Mouse (Mus musculus): Measurements from ENCODE around the gene Sapcd1. TPM values are rescaled to one million over a fixed set of nuclear protein-coding genes. Genes with fewer than 3 reads are reported as not detected.
"Not testable (repeated sequence)": the region's sequence is repeated elsewhere in the genome, so short reads cannot be mapped to it uniquely, and the experiment has no call there.

Gene Sapcd1
- polyA plus RNA-seq, 1 experiment from 2014 or later = 11.4 TPM

DNA sequence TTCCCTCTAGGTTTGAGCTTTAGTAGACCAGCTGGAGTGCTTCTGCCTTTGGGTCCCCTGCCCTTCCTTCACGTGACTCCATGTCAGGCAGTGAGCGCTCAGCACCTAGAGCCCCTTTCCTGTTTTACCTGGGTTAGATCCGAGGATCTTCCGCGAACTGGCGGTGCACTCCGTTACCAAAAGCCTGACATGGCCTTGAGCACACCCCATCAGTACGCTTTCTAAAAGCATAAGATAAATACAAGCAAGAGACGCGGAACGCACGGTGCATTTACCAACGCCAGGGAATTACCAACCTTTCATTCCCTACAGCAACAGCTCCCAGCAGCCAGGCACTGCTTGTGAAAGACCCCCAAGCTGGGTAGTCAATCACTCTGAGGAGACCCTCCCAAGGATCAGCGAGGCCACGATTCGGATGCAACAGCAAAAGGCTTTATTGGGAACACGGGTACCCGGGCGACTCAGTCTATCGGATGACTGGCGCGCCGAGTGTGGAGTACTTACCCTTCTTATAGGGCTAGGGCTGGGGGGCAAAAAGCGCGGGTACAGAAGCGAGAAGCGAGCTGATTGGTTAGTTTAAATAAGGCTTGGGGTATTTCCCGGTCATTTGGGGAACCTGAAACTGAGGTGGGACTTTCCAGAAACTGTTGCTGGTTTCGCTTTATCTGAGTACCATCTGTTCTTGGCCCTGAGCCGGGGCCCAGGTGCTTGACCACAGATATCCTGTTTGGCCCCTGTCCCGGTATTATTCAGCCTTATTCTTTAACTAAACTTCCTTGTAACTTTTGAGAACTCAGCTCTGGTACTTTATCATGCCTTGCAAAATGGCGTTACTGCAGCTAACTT is 27.7 kb downstream of the Sapcd1 start:
- Histone ChIP-seq H3K4me2 (replicated peaks) (peak overlapping the region; percentile 93), H3K4me1 (replicated peaks) (peaks cover 48% of the 10 kb centered on the region), H3K36me3 (peaks cover 16% of the 10 kb centered on the region), H3K9ac (peak overlapping the region; percentile 98), H3K4me3 (replicated peaks) (peak overlapping the region; percentile 80), H3K27ac (peak overlapping the region; percentile 98)
- not testable (repeated sequence) for H3K9me3 ChIP-seq; H3K27me3 ChIP-seq (replicated peaks)
- WGBS = 15% methylated on average over 30 of the region's 32 CpGs
- ATAC-seq = peak; percentile 27

DNA sequence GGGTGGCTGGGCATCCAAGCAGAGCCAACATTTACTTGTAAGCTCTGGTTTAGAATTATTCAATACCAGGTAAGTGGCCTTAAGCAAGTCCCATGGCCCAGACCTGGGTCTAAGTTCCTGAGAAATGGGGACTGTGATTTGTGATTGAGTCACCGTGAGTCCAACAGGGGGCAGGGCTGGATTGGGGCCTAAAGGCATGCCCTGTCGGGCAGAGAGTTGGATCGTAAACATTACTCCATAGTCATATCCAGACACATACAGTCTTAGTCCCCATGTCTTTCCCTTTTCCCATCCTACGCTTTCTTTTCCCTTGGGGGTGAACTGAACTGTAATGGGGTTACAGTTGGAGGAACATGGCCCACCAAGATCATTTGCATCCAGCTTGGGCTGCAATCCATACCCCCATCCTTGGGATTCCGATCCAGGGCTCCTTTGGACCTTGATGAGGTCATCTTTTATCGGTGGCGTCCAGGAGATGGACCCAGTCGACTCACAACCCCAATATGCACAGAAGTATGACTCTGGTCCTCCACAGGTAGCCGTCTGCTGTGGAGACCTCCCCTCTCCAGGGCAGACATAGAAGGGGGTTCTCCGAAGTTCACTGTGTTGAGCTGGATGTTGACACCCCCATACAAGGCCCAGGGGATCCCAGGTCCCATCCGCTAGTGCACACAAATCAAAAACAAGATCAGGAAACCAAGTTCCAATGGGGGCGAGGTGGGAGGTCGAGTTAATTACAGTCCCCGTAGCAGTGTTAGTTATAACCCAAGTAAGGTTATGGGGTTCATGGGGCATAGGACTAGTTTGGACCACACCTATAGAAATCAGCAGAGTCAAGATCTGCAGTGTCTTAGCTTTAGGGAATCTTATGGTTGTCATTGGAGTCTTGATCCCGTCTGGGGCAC is 29.0 kb downstream of the Sapcd1 start:
- Histone ChIP-seq H3K4me1 (replicated peaks) (peaks cover 43% of the 10 kb centered on the region), H3K9ac (peak overlapping the region; percentile 62; the same call in 1 of the 2 replicates)
- 91% methylated on average over 15 of the region's 15 CpGs for WGBS

DNA sequence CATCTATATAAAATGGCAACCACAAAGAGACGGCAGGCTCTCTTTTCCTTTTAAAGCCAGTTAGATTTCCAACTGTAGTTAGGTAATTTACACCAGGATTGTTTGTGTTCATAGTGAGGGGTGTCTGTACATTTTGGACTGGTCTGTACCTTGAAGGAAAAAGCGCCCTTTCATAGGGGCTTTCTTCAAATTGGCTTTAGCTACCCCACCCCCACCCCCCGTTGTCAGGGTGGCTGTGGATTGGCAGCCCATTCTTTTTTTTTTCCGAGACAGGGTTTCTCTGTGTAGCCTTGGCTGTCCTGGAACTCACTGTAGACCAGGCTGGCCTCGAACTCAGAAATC is 30.7 kb downstream of the Sapcd1 start:
- Histone ChIP-seq H3K27ac (no peak overlapping the region), H3K4me1 (replicated peaks) (peaks cover 27% of the 10 kb centered on the region), H3K9ac (no peak overlapping the region), H3K9me3 (no peaks in the 10 kb centered on the region), H3K4me3 (replicated peaks) (no peak overlapping the region), H3K4me2 (replicated peaks) (peak overlapping the region; percentile 36), H3K36me3 (0 out of 2 replicates have a peak, but pooled peaks cover 4% of the 10 kb centered on the region), H3K27me3 (replicated peaks) (no peaks in the 10 kb centered on the region)
- no peak for ATAC-seq
- 87% methylated on average over 5 of the region's 5 CpGs for WGBS

More for the DNA sequence above, 29.0 kb downstream of the Sapcd1 start:
- peak overlapping the region; percentile 93 for H3K4me2 ChIP-seq (replicated peaks)
- no peak for ATAC-seq
- H3K27ac ChIP-seq = 0 out of 2 replicates have a peak overlapping the region, but pooled peaks have one; percentile 74
- 0 out of 2 replicates have a peak, but pooled peaks cover 4% of the 10 kb centered on the region for H3K36me3 ChIP-seq
- H3K9me3 ChIP-seq = no peaks in the 10 kb centered on the region
- H3K27me3 ChIP-seq (replicated peaks) = no peaks in the 10 kb centered on the region
- H3K4me3 ChIP-seq (replicated peaks) = peak overlapping the region; percentile 42

DNA sequence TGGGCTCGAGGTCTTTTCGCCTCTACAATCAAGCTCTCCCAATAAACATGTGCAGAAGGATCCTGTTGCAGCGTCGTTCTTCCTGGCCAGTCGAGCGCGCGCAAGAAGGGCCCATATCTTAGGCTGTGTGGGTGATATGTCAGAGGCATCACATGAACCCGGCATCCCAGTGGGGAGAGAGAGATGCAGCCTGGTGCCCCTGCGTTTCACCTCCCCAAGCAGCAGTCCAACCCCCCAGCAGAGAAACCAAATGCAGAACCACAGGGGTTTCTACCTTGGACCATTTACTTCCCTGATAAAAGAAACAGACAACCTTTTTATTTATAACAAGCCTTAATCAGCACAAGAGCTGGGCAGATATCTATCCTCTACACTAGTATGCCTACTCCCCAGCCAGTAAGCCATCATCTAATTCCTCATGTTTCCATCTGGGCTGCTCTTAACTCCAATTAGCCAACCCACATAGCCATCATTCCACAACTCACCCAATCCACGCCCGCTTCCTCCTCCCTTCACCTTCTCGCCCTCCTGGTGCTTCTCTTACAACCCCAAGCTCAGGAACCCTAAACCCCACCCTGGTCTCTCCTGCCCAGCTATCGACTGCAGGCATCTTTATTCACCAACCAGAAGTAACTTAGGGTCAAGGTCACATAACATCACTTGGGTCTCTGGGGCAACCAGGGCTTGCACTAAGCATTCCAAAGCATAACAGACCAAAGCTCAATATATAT is 31.2 kb downstream of the Sapcd1 start:
- Histone ChIP-seq H3K9me3 (no peaks in the 10 kb centered on the region), H3K4me3 (replicated peaks) (no peak overlapping the region), H3K4me1 (replicated peaks) (peaks cover 27% of the 10 kb centered on the region), H3K36me3 (0 out of 2 replicates have a peak, but pooled peaks cover 4% of the 10 kb centered on the region), H3K4me2 (replicated peaks) (peak overlapping the region; percentile 36), H3K9ac (no peak overlapping the region), H3K27me3 (replicated peaks) (no peaks in the 10 kb centered on the region), H3K27ac (no peak overlapping the region)
- 88% methylated on average over 13 of the region's 14 CpGs for WGBS
- no peak for ATAC-seq

DNA sequence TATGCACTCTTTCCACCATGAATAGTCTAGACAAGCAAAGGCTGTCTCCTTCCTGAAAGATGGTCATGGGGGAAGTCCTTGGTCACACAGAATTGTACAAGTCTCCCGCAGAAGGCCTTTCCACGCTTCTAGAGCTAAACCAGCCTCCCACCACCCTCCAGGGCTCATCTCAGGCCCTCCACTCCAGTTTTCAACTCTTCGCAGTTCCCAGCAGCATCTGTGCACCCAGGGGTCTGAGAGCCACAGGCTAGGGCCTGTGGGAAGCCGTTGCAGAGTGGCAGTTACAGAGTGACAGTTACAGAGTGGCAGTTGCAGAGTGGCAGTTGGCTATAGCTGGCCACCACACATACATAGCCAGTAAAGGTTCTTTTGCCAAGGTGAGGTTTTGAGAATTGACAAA is 31.9 kb downstream of the Sapcd1 start:
- not testable (repeated sequence) for H3K36me3 ChIP-seq; H3K27ac ChIP-seq; H3K27me3 ChIP-seq (replicated peaks); ATAC-seq; H3K4me3 ChIP-seq (replicated peaks); H3K4me2 ChIP-seq (replicated peaks); H3K9ac ChIP-seq; H3K9me3 ChIP-seq
- WGBS = 96% methylated on average over 4 of the region's 4 CpGs
- H3K4me1 ChIP-seq (replicated peaks) = peaks cover 27% of the 10 kb centered on the region

DNA sequence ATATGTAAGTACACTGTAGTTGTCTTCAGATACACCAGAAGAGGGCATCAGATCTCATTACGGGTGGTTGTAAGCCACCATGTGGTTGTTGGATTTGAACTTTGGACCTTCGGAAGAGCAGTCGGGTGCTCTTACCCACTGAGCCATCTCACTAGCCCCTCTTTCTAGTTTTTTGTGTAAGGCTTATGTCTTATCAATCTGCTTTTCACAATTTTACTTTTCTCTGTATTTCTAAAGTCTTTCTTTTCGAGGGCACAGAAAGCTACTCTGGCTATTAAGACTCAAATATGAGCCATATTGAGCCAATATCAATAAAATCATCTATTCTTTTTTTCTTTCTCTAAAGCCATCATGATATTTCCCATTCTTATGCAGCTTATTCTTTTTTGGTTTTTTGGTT is 32.6 kb downstream of the Sapcd1 start:
- not testable (repeated sequence) for H3K9me3 ChIP-seq; H3K36me3 ChIP-seq; H3K27ac ChIP-seq; H3K4me3 ChIP-seq (replicated peaks); H3K27me3 ChIP-seq (replicated peaks); H3K4me2 ChIP-seq (replicated peaks); ATAC-seq; H3K9ac ChIP-seq
- WGBS = 80% methylated on average over 4 of the region's 4 CpGs
- H3K4me1 ChIP-seq (replicated peaks) = peaks cover 27% of the 10 kb centered on the region

DNA sequence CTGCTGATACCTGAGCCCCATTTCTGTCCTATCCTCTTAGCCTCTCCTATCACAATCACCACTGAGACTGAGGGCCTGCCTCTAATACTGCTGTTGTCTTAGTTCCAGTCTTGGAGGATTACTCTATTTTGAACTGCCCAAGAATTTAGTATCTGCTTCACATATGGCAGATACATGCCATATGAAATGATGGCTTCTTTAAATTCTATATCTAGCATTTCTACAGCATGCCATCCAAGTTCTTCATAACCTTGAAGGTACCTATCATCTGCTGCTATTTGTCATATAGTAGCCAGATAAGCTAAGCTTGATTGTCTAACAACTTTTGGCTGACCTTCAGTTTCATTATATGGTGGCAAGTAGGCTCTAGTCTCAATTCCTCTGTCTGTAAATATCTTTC is 33.1 kb downstream of the Sapcd1 start:
- no peak overlapping the region for H3K4me3 ChIP-seq (replicated peaks)
- H3K27me3 ChIP-seq (replicated peaks) = no peaks in the 10 kb centered on the region
- H3K4me1 ChIP-seq (replicated peaks) = peaks cover 23% of the 10 kb centered on the region
- H3K9me3 ChIP-seq = no peaks in the 10 kb centered on the region
- H3K4me2 ChIP-seq (replicated peaks) = no peak overlapping the region
- H3K36me3 ChIP-seq = 0 out of 2 replicates have a peak, but pooled peaks cover 10% of the 10 kb centered on the region
- H3K27ac ChIP-seq = no peak overlapping the region
- ATAC-seq = no peak
- no peak overlapping the region for H3K9ac ChIP-seq

DNA sequence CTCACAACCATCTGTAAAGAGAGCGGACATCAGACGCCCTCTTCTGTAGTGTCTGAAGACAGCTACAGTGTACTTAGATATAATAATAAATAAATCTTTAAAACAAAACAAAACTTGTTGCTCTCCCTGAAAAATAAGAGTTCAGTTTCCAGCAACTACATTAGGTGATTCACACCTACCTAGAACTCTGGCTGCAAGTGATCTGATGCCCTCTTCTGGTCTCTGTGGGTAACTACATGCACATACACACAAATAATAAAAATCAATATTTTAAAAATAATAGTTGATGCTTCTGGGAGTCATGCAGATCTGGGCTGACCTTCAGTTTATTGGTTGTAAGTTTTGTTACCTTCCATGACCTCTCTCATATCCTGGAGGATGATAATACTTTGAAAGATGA is 43.6 kb downstream of the Sapcd1 start:
- no peak overlapping the region for H3K4me3 ChIP-seq (replicated peaks)
- no peak overlapping the region for H3K27ac ChIP-seq
- no peak for ATAC-seq
- no peaks in the 10 kb centered on the region for H3K27me3 ChIP-seq (replicated peaks)
- H3K9me3 ChIP-seq = no peaks in the 10 kb centered on the region
- H3K9ac ChIP-seq = no peak overlapping the region
- H3K4me2 ChIP-seq (replicated peaks) = no peak overlapping the region
- WGBS = 78% methylated on average over 2 of the region's 2 CpGs
- H3K4me1 ChIP-seq (replicated peaks) = peaks cover 17% of the 10 kb centered on the region; the same call in 1 of the 2 replicates
- peaks cover 17% of the 10 kb centered on the region for H3K36me3 ChIP-seq

DNA sequence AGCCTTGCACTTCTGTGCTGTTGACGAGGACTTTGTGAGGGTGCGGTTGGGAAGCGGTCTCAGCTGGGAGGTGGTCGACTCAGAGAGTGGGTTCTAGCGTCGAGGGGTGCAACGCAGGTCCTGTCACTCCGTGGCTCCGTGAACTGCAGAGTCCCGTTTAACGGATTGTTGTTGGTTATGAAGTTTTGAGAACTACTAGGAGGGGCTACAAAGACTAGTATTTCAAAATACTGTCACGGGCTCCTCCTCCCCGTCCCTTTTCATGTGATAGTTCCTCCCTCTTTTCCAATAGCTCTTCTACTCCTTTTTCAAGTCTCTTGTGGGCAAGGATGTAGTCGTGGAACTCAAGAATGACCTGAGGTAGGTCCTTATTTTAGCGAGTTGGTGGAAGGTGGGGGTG is 45.5 kb downstream of the Sapcd1 start:
- H3K9me3 ChIP-seq = no peaks in the 10 kb centered on the region
- ATAC-seq = no peak; the same call in none of the 2 replicates
- H3K4me3 ChIP-seq (replicated peaks) = peak overlapping the region; percentile 79
- H3K4me2 ChIP-seq (replicated peaks) = peak overlapping the region; percentile 74
- under 1% methylated on average over 15 of the region's 15 CpGs for WGBS
- H3K4me1 ChIP-seq (replicated peaks) = peaks cover 17% of the 10 kb centered on the region; the same call in 1 of the 2 replicates
- peak overlapping the region; percentile 84 for H3K9ac ChIP-seq
- H3K36me3 ChIP-seq = peaks cover 17% of the 10 kb centered on the region
- H3K27ac ChIP-seq = peak overlapping the region; percentile 99
- H3K27me3 ChIP-seq (replicated peaks) = no peaks in the 10 kb centered on the region

DNA sequence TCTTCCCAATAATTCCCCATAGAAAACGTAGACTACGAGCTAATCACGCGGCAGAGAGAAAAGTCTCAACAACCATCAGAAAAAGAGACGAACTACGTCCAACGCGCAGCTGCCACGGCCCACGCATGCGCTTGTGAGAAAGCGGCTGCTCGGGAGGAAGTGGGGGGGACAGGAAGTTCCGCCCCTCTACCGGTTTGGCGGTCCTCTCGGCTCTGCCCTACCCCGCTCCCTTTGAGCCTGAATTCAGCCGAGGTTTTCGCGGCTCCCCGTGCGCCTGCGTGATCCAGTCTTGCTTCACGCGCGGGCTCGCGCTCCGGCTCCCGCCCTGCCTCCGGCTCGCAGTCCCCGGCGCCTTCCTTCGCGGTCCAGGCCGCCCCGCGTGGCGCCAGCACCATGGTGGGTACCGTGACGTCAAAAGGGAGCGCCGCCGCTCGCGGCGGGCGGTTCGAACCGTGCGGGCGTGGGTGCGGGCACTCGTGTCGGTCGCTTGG is 46.1 kb downstream of the Sapcd1 start, which contains the start of gene Lsm2:
TSS of gene Lsm2 (plus strand) at position 173 of the 491 bp plus-strand sequence.
- Histone ChIP-seq H3K27me3 (replicated peaks) (no peaks in the 10 kb centered on the region), H3K9ac (peak within 1 kb of the TSS; percentile 84), H3K4me1 (replicated peaks) (peaks cover 17% of the 10 kb centered on the region; the same call in 1 of the 2 replicates), H3K27ac (peak within 1 kb of the TSS; percentile 99), H3K4me2 (replicated peaks) (peak within 1 kb of the TSS; percentile 74), H3K4me3 (replicated peaks) (peak within 1 kb of the TSS; percentile 79), H3K36me3 (peaks cover 17% of the 10 kb centered on the region), H3K9me3 (no peaks in the 10 kb centered on the region)
- ATAC-seq = peak; percentile 96
- under 1% methylated on average over 58 of the region's 58 CpGs for WGBS

DNA sequence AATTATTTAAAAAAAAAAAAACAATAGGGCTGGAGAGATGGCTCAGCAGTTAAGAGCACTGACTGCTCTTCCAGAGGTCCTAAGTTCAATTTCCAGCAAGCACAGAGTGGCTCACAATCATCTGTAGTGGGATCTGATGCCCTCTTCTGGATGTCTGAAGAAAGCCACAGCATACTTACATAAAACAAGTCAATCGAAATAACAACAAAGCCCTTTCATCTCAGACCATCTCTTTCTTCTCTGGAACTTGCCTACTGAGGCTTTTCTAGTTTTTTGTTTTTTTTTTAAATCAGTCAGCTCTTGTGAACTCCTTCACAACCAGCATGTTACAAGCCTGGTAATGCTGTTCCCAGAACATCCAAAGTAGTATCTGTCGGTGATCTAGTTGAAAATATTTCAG is 47.2 kb downstream of the Sapcd1 start:
- 0 out of 2 replicates have a peak, but pooled peaks have one; percentile 22 for ATAC-seq
- Histone ChIP-seq H3K36me3 (peaks cover 8% of the 10 kb centered on the region), H3K27ac (peak overlapping the region; percentile 99; the same call in 1 of the 2 replicates), H3K4me3 (replicated peaks) (peak overlapping the region; percentile 79), H3K27me3 (replicated peaks) (no peaks in the 10 kb centered on the region), H3K9ac (peak overlapping the region; percentile 84; the same call in 1 of the 2 replicates), H3K4me1 (replicated peaks) (peaks cover 17% of the 10 kb centered on the region; the same call in 1 of the 2 replicates), H3K9me3 (no peaks in the 10 kb centered on the region), H3K4me2 (replicated peaks) (peak overlapping the region; percentile 74)
- 11% methylated on average over 2 of the region's 2 CpGs for WGBS
